ENCODE assay signal across 12 mouse cellular contexts in genomic region chr4:105223925-105224300, GRCm38 (mm10).
DNase-seq lines count a peak whose midpoint lies in the region; ATAC-seq lines count a peak whose summit lies in the region.
"Had no signal": no experiment of that assay in that cellular context is flagged by ENCODE, and none has a peak within 500 bp of the region (broad histone marks: within the 10 kb centered on the region; RNA-seq: fewer than 3 reads in every experiment).

No protein-coding gene starts in this region.

- H3K27me3 ChIP-seq in forebrain, embryonic 12.5 days, result no peaks in the 10 kb centered on the region
- no peaks in the 10 kb centered on the region for H3K27me3 ChIP-seq in forebrain, embryonic 15.5 days
- no peaks in the 10 kb centered on the region for H3K27me3 ChIP-seq in heart, embryonic 15.5 days
- no peaks in the 10 kb centered on the region for H3K27me3 ChIP-seq in limb, embryonic 10.5 days (ENCODE audit: low read depth, poor library complexity, severe bottlenecking)
- no peaks in the 10 kb centered on the region for H3K27me3 ChIP-seq in midbrain, embryonic 14.5 days (ENCODE audit: control insufficient read depth, insufficient read depth, low read length)
- H3K27me3 ChIP-seq: forebrain, embryonic 13.5 days; hindbrain, embryonic 15.5 days; limb, embryonic 12.5 days had no signal

- no peaks in the 10 kb centered on the region for H3K4me1 ChIP-seq in forebrain, embryonic 12.5 days
- H3K4me1 ChIP-seq in forebrain, embryonic 15.5 days, result peaks cover 5% of the 10 kb centered on the region; the same call in 1 of the 2 replicates
- H3K4me1 ChIP-seq in heart, embryonic 15.5 days (replicated peaks), result peaks cover 11% of the 10 kb centered on the region
- H3K4me1 ChIP-seq in limb, embryonic 10.5 days, result peaks cover 15% of the 10 kb centered on the region
- no peaks in the 10 kb centered on the region for H3K4me1 ChIP-seq in midbrain, embryonic 14.5 days (ENCODE audit: control insufficient read depth, insufficient read depth, low read length)
- H3K4me1 ChIP-seq: limb, embryonic 12.5 days had no signal

- H3K36me3 ChIP-seq in forebrain, embryonic 12.5 days (replicated peaks), result peaks cover 96% of the 10 kb centered on the region
- H3K36me3 ChIP-seq in forebrain, embryonic 15.5 days, result 0 out of 2 replicates have a peak, but pooled peaks cover 4% of the 10 kb centered on the region
- H3K36me3 ChIP-seq in heart, embryonic 15.5 days, result peaks cover 13% of the 10 kb centered on the region; the same call in 1 of the 2 replicates
- peaks cover 100% of the 10 kb centered on the region for H3K36me3 ChIP-seq in limb, embryonic 10.5 days
- H3K36me3 ChIP-seq in midbrain, embryonic 14.5 days (ENCODE audit: control insufficient read depth, insufficient read depth, low read length), result peaks cover 17% of the 10 kb centered on the region; the same call in 1 of the 2 replicates
- H3K36me3 ChIP-seq: hindbrain, embryonic 15.5 days had no signal

- 62% methylated on average over 4 of the region's 4 CpGs for WGBS in forebrain, embryonic 12.5 days
- 68% methylated on average over 4 of the region's 4 CpGs for WGBS in forebrain, embryonic 15.5 days
- 14% methylated on average over 4 of the region's 4 CpGs for WGBS in heart, embryonic 15.5 days
- 62% methylated on average over 4 of the region's 4 CpGs for WGBS in limb, embryonic 10.5 days
- 73% methylated on average over 4 of the region's 4 CpGs for WGBS in midbrain, embryonic 14.5 days

- H3K4me2 ChIP-seq in forebrain, embryonic 12.5 days, result no peak overlapping the region
- no peak overlapping the region for H3K4me2 ChIP-seq in forebrain, embryonic 15.5 days (replicated peaks)
- no peak overlapping the region for H3K4me2 ChIP-seq in heart, embryonic 15.5 days
- no peak overlapping the region for H3K4me2 ChIP-seq in midbrain, embryonic 14.5 days (ENCODE audit: low read length)
- H3K4me2 ChIP-seq: forebrain, embryonic 13.5 days; hindbrain, embryonic 15.5 days; limb, embryonic 12.5 days had no signal

- 0 out of 2 replicates have a peak, but pooled peaks cover 5% of the 10 kb centered on the region for H3K9me3 ChIP-seq in forebrain, embryonic 12.5 days
- H3K9me3 ChIP-seq in forebrain, embryonic 15.5 days, result no peaks in the 10 kb centered on the region
- no peaks in the 10 kb centered on the region for H3K9me3 ChIP-seq in heart, embryonic 15.5 days (replicated peaks)
- H3K9me3 ChIP-seq in limb, embryonic 10.5 days (replicated peaks), result no peaks in the 10 kb centered on the region
- H3K9me3 ChIP-seq in midbrain, embryonic 14.5 days (ENCODE audit: control insufficient read depth, low read length), result no peaks in the 10 kb centered on the region
- H3K9me3 ChIP-seq: forebrain, embryonic 13.5 days; hindbrain, embryonic 15.5 days; limb, embryonic 12.5 days had no signal

- peak; percentile 97 for DNase-seq in ZHBTc4 (ENCODE audit: low read depth, low spot score)
- no peak for DNase-seq in limb, embryonic 10.5 days (ENCODE audit: low spot score)
- DNase-seq in thymus, postnatal 25 days, result no peak
- DNase-seq in midbrain, embryonic 14.5 days, result no peak
- no peak for DNase-seq in frontal cortex, adult 2 months (ENCODE audit: extremely low spot score in 1 of 2, low spot score in 1 of 2)
- DNase-seq: cerebellum, postnatal 10 days had no signal

- peak overlapping the region; percentile 19; the same call in 1 of the 2 replicates for H3K27ac ChIP-seq in forebrain, embryonic 12.5 days
- no peak overlapping the region for H3K27ac ChIP-seq in forebrain, embryonic 15.5 days (replicated peaks)
- 0 out of 2 replicates have a peak overlapping the region, but pooled peaks have one; percentile 18 for H3K27ac ChIP-seq in heart, embryonic 15.5 days
- peak overlapping the region; percentile 56 for H3K27ac ChIP-seq in limb, embryonic 10.5 days
- no peak overlapping the region for H3K27ac ChIP-seq in midbrain, embryonic 14.5 days (replicated peaks; ENCODE audit: low read depth, low read length)
- H3K27ac ChIP-seq: forebrain, embryonic 13.5 days; hindbrain, embryonic 15.5 days had no signal

- H3K9ac ChIP-seq in forebrain, embryonic 12.5 days, result no peak overlapping the region
- H3K9ac ChIP-seq in forebrain, embryonic 15.5 days (replicated peaks), result no peak overlapping the region
- H3K9ac ChIP-seq in heart, embryonic 15.5 days, result no peak overlapping the region
- no peak overlapping the region for H3K9ac ChIP-seq in midbrain, embryonic 14.5 days (replicated peaks; ENCODE audit: low read length)
- H3K9ac ChIP-seq: forebrain, embryonic 13.5 days; hindbrain, embryonic 15.5 days; limb, embryonic 12.5 days had no signal

- no peak for ATAC-seq in forebrain, embryonic 12.5 days (ENCODE audit: low FRiP score)
- no peak for ATAC-seq in forebrain, embryonic 15.5 days (replicated peaks)
- ATAC-seq in heart, embryonic 15.5 days (replicated peaks; ENCODE audit: insufficient number of reproducible peaks, insufficient read depth, low FRiP score, low read depth), result peak; percentile 57; the same call in 1 of the 2 replicates
- ATAC-seq in midbrain, embryonic 14.5 days (ENCODE audit: low FRiP score, low TSS enrichment), result no peak
- ATAC-seq: forebrain, embryonic 13.5 days had no signal

- H3K4me3 ChIP-seq in forebrain, embryonic 12.5 days (replicated peaks), result no peak overlapping the region
- H3K4me3 ChIP-seq in forebrain, embryonic 15.5 days, result no peak overlapping the region
- no peak overlapping the region for H3K4me3 ChIP-seq in heart, embryonic 15.5 days
- H3K4me3 ChIP-seq in limb, embryonic 10.5 days, result no peak overlapping the region
- H3K4me3 ChIP-seq in midbrain, embryonic 14.5 days (replicated peaks; ENCODE audit: low read depth, low read length), result no peak overlapping the region
- H3K4me3 ChIP-seq: forebrain, embryonic 13.5 days; hindbrain, embryonic 15.5 days; limb, embryonic 12.5 days had no signal

Comparison
In these comparisons a context has a peak if more than half of its experiments do, and no peak if none do; other contexts are left out.
1. H3K27ac ChIP-seq: peak in forebrain, embryonic 12.5 days (single experiment), heart, embryonic 15.5 days (single experiment) and limb, embryonic 10.5 days (single experiment); none in forebrain, embryonic 15.5 days (single experiment) and midbrain, embryonic 14.5 days (single experiment).